Mouse (Mus musculus): ENCODE data around the gene Cnrip1. TPM values are rescaled to one million over a fixed set of nuclear protein-coding genes. Genes with fewer than 3 reads are reported as not detected.

The Cnrip1 gene
- total RNA-seq, 1 experiment from 2014 or later, result 23.3 TPM

GRCm38 (mm10) chr11:17082953-17083352 lies 31.6 kb downstream of the Cnrip1 start:
- ATAC-seq (replicated peaks in 1 of 2; ENCODE audit: insufficient read depth in 1 of 2, low FRiP score in 2 of 2, low TSS enrichment in 1 of 2, low read depth in 1 of 2, poor library complexity in 2 of 2, severe bottlenecking in 2 of 2), result peak; percentile 80 to 90

GRCm38 (mm10) chr11:17083455-17083854 lies 32.1 kb downstream of the Cnrip1 start:
- ATAC-seq (replicated peaks in 1 of 2; ENCODE audit: insufficient read depth in 1 of 2, low FRiP score in 2 of 2, low TSS enrichment in 1 of 2, low read depth in 1 of 2, poor library complexity in 2 of 2, severe bottlenecking in 2 of 2), result no peak

- no peak for ATAC-seq (replicated peaks in 1 of 2; ENCODE audit: insufficient read depth in 1 of 2, low FRiP score in 2 of 2, low TSS enrichment in 1 of 2, low read depth in 1 of 2, poor library complexity in 2 of 2, severe bottlenecking in 2 of 2)
Observed at GRCm38 (mm10) chr11:17083866-17084265, 32.5 kb downstream of the Cnrip1 start.

- no peak for ATAC-seq (replicated peaks in 1 of 2; ENCODE audit: insufficient read depth in 1 of 2, low FRiP score in 2 of 2, low TSS enrichment in 1 of 2, low read depth in 1 of 2, poor library complexity in 2 of 2, severe bottlenecking in 2 of 2)
Observed at GRCm38 (mm10) chr11:17086106-17086505, 34.7 kb downstream of the Cnrip1 start.

- no peak for ATAC-seq (replicated peaks in 1 of 2; ENCODE audit: insufficient read depth in 1 of 2, low FRiP score in 2 of 2, low TSS enrichment in 1 of 2, low read depth in 1 of 2, poor library complexity in 2 of 2, severe bottlenecking in 2 of 2)
Observed at GRCm38 (mm10) chr11:17106936-17107335, 55.5 kb downstream of the Cnrip1 start.

GRCm38 (mm10) chr11:17107359-17107758 lies 56.0 kb downstream of the Cnrip1 start:
- no peak for ATAC-seq (replicated peaks in 1 of 2; ENCODE audit: insufficient read depth in 1 of 2, low FRiP score in 2 of 2, low TSS enrichment in 1 of 2, low read depth in 1 of 2, poor library complexity in 2 of 2, severe bottlenecking in 2 of 2)

- no peak for ATAC-seq (replicated peaks in 1 of 2; ENCODE audit: insufficient read depth in 1 of 2, low FRiP score in 2 of 2, low TSS enrichment in 1 of 2, low read depth in 1 of 2, poor library complexity in 2 of 2, severe bottlenecking in 2 of 2)
Observed at GRCm38 (mm10) chr11:17112419-17113090, 61.2 kb downstream of the Cnrip1 start.

- no peak for ATAC-seq (replicated peaks in 1 of 2; ENCODE audit: insufficient read depth in 1 of 2, low FRiP score in 2 of 2, low TSS enrichment in 1 of 2, low read depth in 1 of 2, poor library complexity in 2 of 2, severe bottlenecking in 2 of 2)
Observed at GRCm38 (mm10) chr11:17126418-17126817, 75.0 kb downstream of the Cnrip1 start.

Other genes with a start within 250 kb of the Cnrip1 start
- 6.0 and 11.5 TPM in 2 replicates for gene Fbxo48, start 100.2 kb upstream of the Cnrip1 start, total RNA-seq (2017)
- 166 and 168 TPM in 2 replicates for gene Plek, start 795 bp downstream of the Cnrip1 start, total RNA-seq (2017)
- 57.2 and 94.9 TPM in 2 replicates for gene Ppp3r1, start 107.7 kb downstream of the Cnrip1 start, total RNA-seq (2017)
- gene Wdr92, start 130.5 kb downstream of the Cnrip1 start, total RNA-seq (2017), result 25.8 and 28.3 TPM in 2 replicates
- 58.8 and 101 TPM in 2 replicates for gene Pno1, start 160.0 kb downstream of the Cnrip1 start, total RNA-seq (2017)
- 88.7 and 92.7 TPM in 2 replicates for gene C1d, start 206.0 kb downstream of the Cnrip1 start, total RNA-seq (2017)

Data from hematopoietic stem cell, adult 5-6 weeks (primary cell).